Mouse (Mus musculus) limb, embryonic 13.5 days (tissue): ENCODE measurements around the gene Nenf. TPM values are rescaled to one million over a fixed set of nuclear protein-coding genes. Genes with fewer than 3 reads are reported as not detected.

ENCODE experiments used
- ATAC-seq: fragments of 200-750 bp; cut with Nextera tagmentation; 2 replicates; pipeline ENCODE4 v1.8.0; 2017; ENCODE audit warnings: low read depth, moderate number of reproducible peaks, moderate TSS enrichment; ENCODE audit not compliant: low FRiP score
- H3K27ac ChIP-seq: fragments of 300-500 bp; sonication (generic); 2 replicates; pipeline ENCODE4 v1.5.1; 2015; ENCODE audit warnings: inconsistent platforms, mild to moderate bottlenecking, moderate library complexity
- H3K27me3 ChIP-seq: fragments of 300-500 bp; sonication (generic); 2 replicates; pipeline ENCODE4 v1.6.1; 2015; ENCODE audit warnings: mild to moderate bottlenecking, inconsistent platforms
- H3K36me3 ChIP-seq: fragments of 300-500 bp; sonication (generic); 2 replicates; pipeline ENCODE4 v1.6.1; 2015; ENCODE audit warnings: inconsistent platforms, mild to moderate bottlenecking, moderate library complexity
- H3K4me1 ChIP-seq: fragments of 300-500 bp; sonication (generic); 2 replicates; pipeline ENCODE4 v1.6.1; 2015; ENCODE audit warnings: inconsistent platforms
- H3K4me2 ChIP-seq: fragments of 300-500 bp; sonication (generic); replicated peaks from 2 replicates; pipeline ENCODE4 v1.6.1; 2015; ENCODE audit warnings: inconsistent platforms, mild to moderate bottlenecking, moderate library complexity
- H3K4me3 ChIP-seq: fragments of 300-500 bp; sonication (generic); 2 replicates; pipeline ENCODE4 v1.5.1; 2015; ENCODE audit warnings: moderate library complexity, mild to moderate bottlenecking, inconsistent platforms
- H3K9ac ChIP-seq: fragments of 300-500 bp; sonication (generic); 2 replicates; pipeline ENCODE4 v1.6.1; 2015; ENCODE audit warnings: mild to moderate bottlenecking, inconsistent platforms
- H3K9me3 ChIP-seq: fragments of 300-500 bp; sonication (generic); 2 replicates; pipeline ENCODE4 v1.6.1; 2016; ENCODE audit warnings: inconsistent platforms
- WGBS: fragments of 180-500 bp; shearing (Covaris S2); methylation state at CpG from one replicate; pipeline ENCODE4 v1.1.7; 2015; 5-methylcytosine and 5-hydroxymethylcytosine counted together
- polyA plus RNA-seq: library from polyadenylated mRNA; unstranded; fragments of >200 nt; fragmentation: Nextera tagmentation; extraction: Ambion mirVana; gene quantifications from 2 replicates; pipeline ENCODE4 v1.2.1, GENCODE M21; 2015

Gene Nenf
- polyA plus RNA-seq, 1 experiment from 2014 or later: 96.0 TPM

- Histone ChIP-seq H3K9ac (no peak overlapping the region), H3K4me3 (no peak overlapping the region), H3K36me3 (no peaks in the 10 kb centered on the region), H3K27ac (no peak overlapping the region), H3K9me3 (no peaks in the 10 kb centered on the region), H3K27me3 (no peaks in the 10 kb centered on the region), H3K4me2 (no peak overlapping the region), H3K4me1 (0 out of 2 replicates have a peak, but pooled peaks cover 6% of the 10 kb centered on the region)
- 69% methylated on average over 5 of the region's 5 CpGs for WGBS
- no peak for ATAC-seq
Observed at GRCm38 (mm10) chr1:191296445-191296844, 21.5 kb downstream of the Nenf start.

GRCm38 (mm10) chr1:191295784-191296183, 22.2 kb downstream of the Nenf start:
- Histone ChIP-seq H3K36me3 (no peaks in the 10 kb centered on the region), H3K4me1 (0 out of 2 replicates have a peak, but pooled peaks cover 6% of the 10 kb centered on the region), H3K9me3 (no peaks in the 10 kb centered on the region), H3K27me3 (no peaks in the 10 kb centered on the region), H3K4me3 (no peak overlapping the region), H3K9ac (no peak overlapping the region), H3K4me2 (no peak overlapping the region), H3K27ac (no peak overlapping the region)
- no peak for ATAC-seq
- 50% methylated on average over 3 of the region's 3 CpGs for WGBS

GRCm38 (mm10) chr1:191293996-191294795, 23.8 kb downstream of the Nenf start:
- H3K27ac ChIP-seq: no peak overlapping the region
- no peaks in the 10 kb centered on the region for H3K9me3 ChIP-seq
- H3K27me3 ChIP-seq: no peaks in the 10 kb centered on the region
- no peaks in the 10 kb centered on the region for H3K36me3 ChIP-seq
- no peak overlapping the region for H3K4me2 ChIP-seq
- no peak overlapping the region for H3K9ac ChIP-seq
- WGBS: 51% methylated on average over 9 of the region's 9 CpGs
- H3K4me3 ChIP-seq: no peak overlapping the region
- 0 out of 2 replicates have a peak, but pooled peaks cover 3% of the 10 kb centered on the region for H3K4me1 ChIP-seq
- ATAC-seq: no peak

- no peak for ATAC-seq
- Histone ChIP-seq H3K9me3 (no peaks in the 10 kb centered on the region), H3K9ac (no peak overlapping the region), H3K4me2 (no peak overlapping the region), H3K4me3 (no peak overlapping the region), H3K4me1 (no peaks in the 10 kb centered on the region), H3K27ac (no peak overlapping the region), H3K36me3 (no peaks in the 10 kb centered on the region), H3K27me3 (no peaks in the 10 kb centered on the region)
- WGBS: 92% methylated on average over 2 of the region's 2 CpGs
Observed at GRCm38 (mm10) chr1:191293051-191293450, 24.9 kb downstream of the Nenf start.

- 57% methylated on average over 5 of the region's 5 CpGs for WGBS
- Histone ChIP-seq H3K27ac (no peak overlapping the region), H3K4me2 (no peak overlapping the region), H3K9ac (no peak overlapping the region), H3K27me3 (no peaks in the 10 kb centered on the region), H3K4me3 (no peak overlapping the region), H3K4me1 (no peaks in the 10 kb centered on the region), H3K36me3 (no peaks in the 10 kb centered on the region), H3K9me3 (no peaks in the 10 kb centered on the region)
- ATAC-seq: no peak
Observed at GRCm38 (mm10) chr1:191292348-191292747, 25.6 kb downstream of the Nenf start.

GRCm38 (mm10) chr1:191288762-191289161, 29.2 kb downstream of the Nenf start:
- 34% methylated on average over 8 of the region's 8 CpGs for WGBS
- no peak for ATAC-seq
- Histone ChIP-seq H3K4me2 (no peak overlapping the region), H3K4me3 (no peak overlapping the region), H3K36me3 (no peaks in the 10 kb centered on the region), H3K27ac (no peak overlapping the region), H3K4me1 (no peaks in the 10 kb centered on the region), H3K27me3 (no peaks in the 10 kb centered on the region), H3K9ac (no peak overlapping the region), H3K9me3 (no peaks in the 10 kb centered on the region)

- Histone ChIP-seq H3K4me2 (no peak overlapping the region), H3K4me1 (no peaks in the 10 kb centered on the region), H3K27me3 (no peaks in the 10 kb centered on the region), H3K9ac (no peak overlapping the region), H3K36me3 (no peaks in the 10 kb centered on the region), H3K9me3 (no peaks in the 10 kb centered on the region), H3K4me3 (no peak overlapping the region), H3K27ac (no peak overlapping the region)
- ATAC-seq: no peak
- 89% methylated on average over 8 of the region's 8 CpGs for WGBS
Observed at GRCm38 (mm10) chr1:191284502-191284901, 33.5 kb downstream of the Nenf start.

- Histone ChIP-seq H3K4me3 (no peak overlapping the region), H3K9ac (no peak overlapping the region), H3K4me2 (no peak overlapping the region), H3K27me3 (no peaks in the 10 kb centered on the region), H3K9me3 (no peaks in the 10 kb centered on the region), H3K36me3 (no peaks in the 10 kb centered on the region), H3K4me1 (no peaks in the 10 kb centered on the region), H3K27ac (no peak overlapping the region)
- WGBS: 82% methylated on average over 13 of the region's 13 CpGs
- ATAC-seq: no peak
Observed at GRCm38 (mm10) chr1:191283110-191284040, 34.6 kb downstream of the Nenf start.

GRCm38 (mm10) chr1:191282319-191282718, 35.7 kb downstream of the Nenf start:
- 87% methylated on average over 1 of the region's 1 CpGs for WGBS
- Histone ChIP-seq H3K9me3 (no peaks in the 10 kb centered on the region), H3K36me3 (no peaks in the 10 kb centered on the region), H3K27ac (no peak overlapping the region), H3K27me3 (no peaks in the 10 kb centered on the region), H3K4me3 (no peak overlapping the region), H3K4me1 (no peaks in the 10 kb centered on the region), H3K4me2 (no peak overlapping the region), H3K9ac (no peak overlapping the region)
- no peak for ATAC-seq

- no peaks in the 10 kb centered on the region for H3K9me3 ChIP-seq
- H3K4me2 ChIP-seq: no peak overlapping the region
- 72% methylated on average over 7 of the region's 7 CpGs for WGBS
- no peak for ATAC-seq
- H3K27me3 ChIP-seq: no peaks in the 10 kb centered on the region
- H3K4me1 ChIP-seq: no peaks in the 10 kb centered on the region
- H3K27ac ChIP-seq: no peak overlapping the region
- H3K36me3 ChIP-seq: no peaks in the 10 kb centered on the region
- no peak overlapping the region for H3K4me3 ChIP-seq
- H3K9ac ChIP-seq: no peak overlapping the region
Observed at GRCm38 (mm10) chr1:191281171-191281570, 36.8 kb downstream of the Nenf start.

GRCm38 (mm10) chr1:191278324-191278723, 39.7 kb downstream of the Nenf start:
- H3K36me3 ChIP-seq: no peaks in the 10 kb centered on the region
- no peaks in the 10 kb centered on the region for H3K9me3 ChIP-seq
- no peak for ATAC-seq
- no peak overlapping the region for H3K9ac ChIP-seq
- 72% methylated on average over 4 of the region's 4 CpGs for WGBS
- H3K4me2 ChIP-seq: no peak overlapping the region
- H3K4me1 ChIP-seq: no peaks in the 10 kb centered on the region
- H3K27ac ChIP-seq: no peak overlapping the region
- no peaks in the 10 kb centered on the region for H3K27me3 ChIP-seq
- no peak overlapping the region for H3K4me3 ChIP-seq

- Histone ChIP-seq H3K27ac (no peak overlapping the region), H3K4me3 (no peak overlapping the region), H3K4me2 (no peak overlapping the region), H3K9me3 (no peaks in the 10 kb centered on the region), H3K4me1 (no peaks in the 10 kb centered on the region), H3K36me3 (no peaks in the 10 kb centered on the region), H3K27me3 (no peaks in the 10 kb centered on the region), H3K9ac (no peak overlapping the region)
- ATAC-seq: 0 out of 2 replicates have a peak, but pooled peaks have one; percentile 38
- WGBS: 77% methylated on average over 14 of the region's 14 CpGs
Observed at GRCm38 (mm10) chr1:191277549-191278059, 40.4 kb downstream of the Nenf start.
